Mouse (Mus musculus): Measurements from ENCODE around the gene Vamp1. TPM values are rescaled to one million over a fixed set of nuclear protein-coding genes. Genes with fewer than 3 reads are reported as not detected.

Gene Vamp1
- polyA plus RNA-seq, 1 experiment from 2014 or later = 2.6 TPM

DNA sequence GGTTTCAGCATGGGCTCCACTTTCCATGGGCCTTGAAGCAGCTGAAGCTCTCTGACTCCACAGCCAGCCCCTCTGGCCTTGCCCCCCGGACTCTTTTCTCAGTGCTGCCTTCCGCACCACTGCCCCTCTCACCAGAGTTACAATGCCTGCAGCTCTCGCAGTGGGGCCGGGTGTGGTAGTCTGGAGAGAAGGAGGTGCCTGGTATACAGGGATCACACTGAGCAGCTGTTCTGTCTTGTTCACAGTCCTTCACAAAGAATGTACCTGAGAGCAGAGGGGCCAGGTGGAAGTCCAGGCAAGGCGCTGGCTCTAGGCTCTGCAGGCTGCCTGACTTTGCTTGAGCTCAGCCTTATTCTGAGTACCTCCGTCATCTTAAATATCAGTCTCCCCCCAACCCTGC, 21.0 kb downstream of the Vamp1 start:
- no peak overlapping the region for H3K4me2 ChIP-seq (ENCODE audit: low read length)
- no peak overlapping the region for H3K4me3 ChIP-seq (ENCODE audit: control insufficient read depth in 1 of 2, insufficient read depth in 1 of 2, low read depth in 1 of 2, low read length in 2 of 2)
- H3K36me3 ChIP-seq (ENCODE audit: control insufficient read depth, insufficient read depth, low read length) = no peaks in the 10 kb centered on the region
- H3K9me3 ChIP-seq (ENCODE audit: control insufficient read depth, low read length) = no peaks in the 10 kb centered on the region
- 67% methylated on average over 6 of the region's 6 CpGs for WGBS
- H3K9ac ChIP-seq (ENCODE audit: low read length) = no peak overlapping the region
- ATAC-seq (ENCODE audit: insufficient number of reproducible peaks, insufficient read depth, low FRiP score, low read depth) = no peak
- H3K4me1 ChIP-seq (ENCODE audit: control insufficient read depth in 2 of 2, insufficient read depth in 2 of 2, low read length in 2 of 2) = peaks cover 14 to 16% of the 10 kb centered on the region in 2 experiments
- H3K27ac ChIP-seq (replicated peaks in 1 of 2; ENCODE audit: control insufficient read depth in 1 of 2, insufficient read depth in 1 of 2, low read depth in 2 of 2, low read length in 2 of 2) = no peak overlapping the region
- no peaks in the 10 kb centered on the region for H3K27me3 ChIP-seq (ENCODE audit: control insufficient read depth, insufficient read depth, low read length)

DNA sequence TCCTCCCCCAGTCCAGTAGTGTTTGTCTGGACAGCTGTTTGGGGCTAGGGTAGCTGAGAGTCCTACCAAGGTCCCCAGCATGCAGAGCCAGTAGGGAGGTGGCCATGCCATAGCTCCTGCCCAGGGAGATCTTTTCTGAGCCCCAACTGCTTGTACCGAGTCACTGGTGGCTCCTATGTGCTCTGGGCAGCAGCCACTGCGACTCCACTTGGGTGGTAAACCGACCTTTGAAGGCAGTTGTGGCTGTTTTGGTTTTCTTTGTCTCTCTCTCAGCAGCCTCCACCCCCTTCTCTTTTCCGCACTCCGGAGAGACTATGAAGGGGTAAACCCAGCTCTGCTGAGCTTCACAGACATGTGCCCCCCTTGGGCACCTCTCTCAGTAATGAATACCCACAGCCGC, 21.4 kb downstream of the Vamp1 start, which contains the start of gene Cd27:
Cd27 (minus strand) TSS at position 229 of the 400 bp plus-strand sequence.
- no peak for ATAC-seq (ENCODE audit: insufficient number of reproducible peaks, insufficient read depth, low FRiP score, low read depth)
- H3K9ac ChIP-seq (ENCODE audit: low read length) = no peak within 1 kb of the TSS
- 58% methylated on average over 6 of the region's 6 CpGs for whole genome bisulfite sequencing
- H3K36me3 ChIP-seq (ENCODE audit: control insufficient read depth, insufficient read depth, low read length) = no peaks in the 10 kb centered on the region
- peaks cover 12 to 16% of the 10 kb centered on the region in 2 experiments for H3K4me1 ChIP-seq (ENCODE audit: control insufficient read depth in 2 of 2, insufficient read depth in 2 of 2, low read length in 2 of 2)
- H3K27me3 ChIP-seq (ENCODE audit: control insufficient read depth, insufficient read depth, low read length) = no peaks in the 10 kb centered on the region
- H3K9me3 ChIP-seq (ENCODE audit: control insufficient read depth, low read length) = no peaks in the 10 kb centered on the region
- H3K4me3 ChIP-seq (ENCODE audit: control insufficient read depth in 1 of 2, insufficient read depth in 1 of 2, low read depth in 1 of 2, low read length in 2 of 2) = no peak within 1 kb of the TSS
- H3K27ac ChIP-seq (replicated peaks in 1 of 2; ENCODE audit: control insufficient read depth in 1 of 2, insufficient read depth in 1 of 2, low read depth in 2 of 2, low read length in 2 of 2) = no peak within 1 kb of the TSS
- H3K4me2 ChIP-seq (ENCODE audit: low read length) = no peak within 1 kb of the TSS

DNA sequence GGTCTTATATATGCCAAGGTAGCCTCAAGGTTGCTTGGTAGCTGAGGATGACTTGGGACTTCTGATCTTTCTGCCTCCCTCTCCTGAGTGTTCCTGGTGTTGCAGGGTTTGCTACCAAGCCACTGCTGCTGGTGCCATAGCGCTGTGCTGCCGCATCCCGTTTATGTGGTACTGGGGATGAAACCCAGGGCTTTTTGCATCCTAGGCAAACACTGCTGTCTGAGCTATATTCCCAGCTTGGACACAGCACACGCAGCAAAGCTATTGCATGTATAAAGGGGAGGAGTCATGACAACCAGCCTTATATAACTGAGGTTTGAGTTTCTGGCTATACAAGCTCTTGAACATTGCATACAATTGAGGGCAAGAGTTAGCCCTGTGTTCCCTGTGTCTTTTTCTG, 22.1 kb downstream of the Vamp1 start:
- Histone ChIP-seq H3K4me1 (ENCODE audit: control insufficient read depth in 2 of 2, insufficient read depth in 2 of 2, low read length in 2 of 2) (peaks cover 8 to 11% of the 10 kb centered on the region in 2 experiments), H3K27ac (replicated peaks in 1 of 2; ENCODE audit: control insufficient read depth in 1 of 2, insufficient read depth in 1 of 2, low read depth in 2 of 2, low read length in 2 of 2) (no peak overlapping the region)
- WGBS = 86% methylated on average over 4 of the region's 4 CpGs

GRCm38 (mm10) chr6:125238396-125238795, 23.0 kb downstream of the Vamp1 start:
- Histone ChIP-seq H3K4me1 (ENCODE audit: control insufficient read depth in 2 of 2, insufficient read depth in 2 of 2, low read length in 2 of 2) (peaks cover 8 to 11% of the 10 kb centered on the region in 2 experiments), H3K9me3 (ENCODE audit: control insufficient read depth, low read length) (no peaks in the 10 kb centered on the region), H3K27ac (replicated peaks in 1 of 2; ENCODE audit: control insufficient read depth in 1 of 2, insufficient read depth in 1 of 2, low read depth in 2 of 2, low read length in 2 of 2) (no peak overlapping the region), H3K36me3 (ENCODE audit: control insufficient read depth, insufficient read depth, low read length) (no peaks in the 10 kb centered on the region), H3K27me3 (ENCODE audit: control insufficient read depth, insufficient read depth, low read length) (no peaks in the 10 kb centered on the region), H3K4me2 (ENCODE audit: low read length) (no peak overlapping the region), H3K9ac (ENCODE audit: low read length) (no peak overlapping the region), H3K4me3 (ENCODE audit: control insufficient read depth in 1 of 2, insufficient read depth in 1 of 2, low read depth in 1 of 2, low read length in 2 of 2) (no peak overlapping the region)
- 35% methylated on average over 6 of the region's 6 CpGs for WGBS
- ATAC-seq (ENCODE audit: insufficient number of reproducible peaks, insufficient read depth, low FRiP score, low read depth) = no peak

More for the DNA sequence above, 22.1 kb downstream of the Vamp1 start:
- Histone ChIP-seq H3K9me3 (ENCODE audit: control insufficient read depth, low read length) (no peaks in the 10 kb centered on the region), H3K9ac (ENCODE audit: low read length) (no peak overlapping the region), H3K4me3 (ENCODE audit: control insufficient read depth in 1 of 2, insufficient read depth in 1 of 2, low read depth in 1 of 2, low read length in 2 of 2) (no peak overlapping the region), H3K36me3 (ENCODE audit: control insufficient read depth, insufficient read depth, low read length) (no peaks in the 10 kb centered on the region), H3K27me3 (ENCODE audit: control insufficient read depth, insufficient read depth, low read length) (no peaks in the 10 kb centered on the region), H3K4me2 (ENCODE audit: low read length) (no peak overlapping the region)
- no peak for ATAC-seq (ENCODE audit: insufficient number of reproducible peaks, insufficient read depth, low FRiP score, low read depth)

DNA sequence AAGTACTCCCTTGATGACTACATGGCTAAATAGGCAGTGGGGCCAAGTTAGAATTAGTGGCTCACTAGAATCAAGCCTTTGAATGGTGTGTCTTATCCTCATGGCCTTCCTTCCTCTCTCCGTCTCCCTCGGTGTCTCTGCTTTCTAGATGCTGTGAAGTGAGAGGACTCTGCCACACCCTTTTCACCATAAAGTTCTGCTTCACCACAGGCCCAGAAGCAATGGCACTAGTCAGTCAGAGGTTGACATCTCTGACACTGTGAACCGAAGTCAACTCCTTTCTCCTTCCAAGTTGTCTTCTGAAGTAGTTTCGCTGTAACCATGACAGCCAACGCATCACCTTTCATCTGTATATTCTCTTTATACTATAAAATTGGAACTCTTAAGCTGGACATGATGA, 24.2 kb downstream of the Vamp1 start:
- no peak overlapping the region for H3K9ac ChIP-seq (ENCODE audit: low read length)
- no peak for ATAC-seq (ENCODE audit: insufficient number of reproducible peaks, insufficient read depth, low FRiP score, low read depth)
- no peak overlapping the region for H3K4me3 ChIP-seq (ENCODE audit: control insufficient read depth in 1 of 2, insufficient read depth in 1 of 2, low read depth in 1 of 2, low read length in 2 of 2)
- no peak overlapping the region for H3K27ac ChIP-seq (replicated peaks in 1 of 2; ENCODE audit: control insufficient read depth in 1 of 2, insufficient read depth in 1 of 2, low read depth in 2 of 2, low read length in 2 of 2)
- peaks cover 0 to 5% of the 10 kb centered on the region in 2 experiments; a peak in 3 of 4 replicates for H3K4me1 ChIP-seq (ENCODE audit: control insufficient read depth in 2 of 2, insufficient read depth in 2 of 2, low read length in 2 of 2)
- H3K9me3 ChIP-seq (ENCODE audit: control insufficient read depth, low read length) = no peaks in the 10 kb centered on the region
- no peaks in the 10 kb centered on the region for H3K27me3 ChIP-seq (ENCODE audit: control insufficient read depth, insufficient read depth, low read length)
- no peak overlapping the region for H3K4me2 ChIP-seq (ENCODE audit: low read length)
- WGBS = 80% methylated on average over 5 of the region's 5 CpGs
- no peaks in the 10 kb centered on the region for H3K36me3 ChIP-seq (ENCODE audit: control insufficient read depth, insufficient read depth, low read length)

GRCm38 (mm10) chr6:125240617-125241016, 25.3 kb downstream of the Vamp1 start:
- Histone ChIP-seq H3K4me2 (ENCODE audit: low read length) (no peak overlapping the region), H3K9me3 (ENCODE audit: control insufficient read depth, low read length) (no peaks in the 10 kb centered on the region), H3K9ac (ENCODE audit: low read length) (no peak overlapping the region), H3K4me3 (ENCODE audit: control insufficient read depth in 1 of 2, insufficient read depth in 1 of 2, low read depth in 1 of 2, low read length in 2 of 2) (no peak overlapping the region), H3K27ac (replicated peaks in 1 of 2; ENCODE audit: control insufficient read depth in 1 of 2, insufficient read depth in 1 of 2, low read depth in 2 of 2, low read length in 2 of 2) (no peak overlapping the region), H3K4me1 (ENCODE audit: control insufficient read depth in 2 of 2, insufficient read depth in 2 of 2, low read length in 2 of 2) (0 out of 4 replicates have a peak, but pooled peaks cover 0 to 2% of the 10 kb centered on the region in 2 experiments), H3K27me3 (ENCODE audit: control insufficient read depth, insufficient read depth, low read length) (no peaks in the 10 kb centered on the region), H3K36me3 (ENCODE audit: control insufficient read depth, insufficient read depth, low read length) (no peaks in the 10 kb centered on the region)
- no peak for ATAC-seq (ENCODE audit: insufficient number of reproducible peaks, insufficient read depth, low FRiP score, low read depth)
- WGBS = 68% methylated on average over 5 of the region's 5 CpGs

DNA sequence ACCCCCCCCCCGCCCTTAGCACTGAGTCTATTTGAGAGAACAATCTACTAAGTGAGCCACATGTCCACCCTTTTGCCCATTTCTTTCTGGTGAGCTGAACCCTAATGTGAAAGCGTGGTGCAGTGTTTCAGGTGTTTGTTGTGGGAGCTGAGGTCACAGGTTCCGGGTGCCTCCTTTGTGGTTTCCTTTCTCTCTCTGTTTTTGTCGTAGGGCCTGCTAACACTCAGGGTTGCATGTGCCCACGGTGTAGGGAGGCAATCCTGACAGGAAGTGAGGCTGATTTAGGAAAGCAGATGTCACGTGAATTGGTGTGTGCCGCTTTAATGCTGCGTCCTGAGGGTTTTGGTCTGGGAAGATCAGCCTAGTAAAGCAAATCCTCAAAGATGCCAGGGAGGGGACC, 26.2 kb downstream of the Vamp1 start:
- Histone ChIP-seq H3K4me1 (ENCODE audit: control insufficient read depth in 2 of 2, insufficient read depth in 2 of 2, low read length in 2 of 2) (0 out of 4 replicates have a peak, but pooled peaks cover 0 to 2% of the 10 kb centered on the region in 2 experiments), H3K4me3 (ENCODE audit: control insufficient read depth in 1 of 2, insufficient read depth in 1 of 2, low read depth in 1 of 2, low read length in 2 of 2) (no peak overlapping the region), H3K4me2 (ENCODE audit: low read length) (no peak overlapping the region), H3K9me3 (ENCODE audit: control insufficient read depth, low read length) (no peaks in the 10 kb centered on the region), H3K36me3 (ENCODE audit: control insufficient read depth, insufficient read depth, low read length) (no peaks in the 10 kb centered on the region), H3K27ac (replicated peaks in 1 of 2; ENCODE audit: control insufficient read depth in 1 of 2, insufficient read depth in 1 of 2, low read depth in 2 of 2, low read length in 2 of 2) (no peak overlapping the region), H3K9ac (ENCODE audit: low read length) (no peak overlapping the region), H3K27me3 (ENCODE audit: control insufficient read depth, insufficient read depth, low read length) (no peaks in the 10 kb centered on the region)
- ATAC-seq (ENCODE audit: insufficient number of reproducible peaks, insufficient read depth, low FRiP score, low read depth) = no peak
- WGBS = 71% methylated on average over 8 of the region's 8 CpGs

- Histone ChIP-seq H3K27me3 (ENCODE audit: control insufficient read depth, insufficient read depth, low read length) (no peaks in the 10 kb centered on the region), H3K36me3 (ENCODE audit: control insufficient read depth, insufficient read depth, low read length) (no peaks in the 10 kb centered on the region), H3K4me2 (ENCODE audit: low read length) (no peak overlapping the region), H3K9ac (ENCODE audit: low read length) (no peak overlapping the region), H3K4me1 (ENCODE audit: control insufficient read depth in 2 of 2, insufficient read depth in 2 of 2, low read length in 2 of 2) (0 out of 4 replicates have a peak, but pooled peaks cover 0 to 2% of the 10 kb centered on the region in 2 experiments), H3K27ac (replicated peaks in 1 of 2; ENCODE audit: control insufficient read depth in 1 of 2, insufficient read depth in 1 of 2, low read depth in 2 of 2, low read length in 2 of 2) (no peak overlapping the region), H3K4me3 (ENCODE audit: control insufficient read depth in 1 of 2, insufficient read depth in 1 of 2, low read depth in 1 of 2, low read length in 2 of 2) (no peak overlapping the region), H3K9me3 (ENCODE audit: control insufficient read depth, low read length) (no peaks in the 10 kb centered on the region)
- ATAC-seq (ENCODE audit: insufficient number of reproducible peaks, insufficient read depth, low FRiP score, low read depth) = no peak
- 37% methylated on average over 1 of the region's 1 CpGs for WGBS
Measured at GRCm38 (mm10) chr6:125244551-125244950, 29.2 kb downstream of the Vamp1 start.
